Mouse (Mus musculus) neural tube, embryonic 15.5 days (tissue): ENCODE measurements around the gene Akt1. TPM values are rescaled to one million over a fixed set of nuclear protein-coding genes. Genes with fewer than 3 reads are reported as not detected.
A peak's percentile ranks its signal among the peaks of the same experiment; 100 is the strongest.

ENCODE experiments used
- ATAC-seq: fragments of 200-750 bp; cut with Nextera tagmentation; 2 replicates; pipeline ENCODE4 v1.8.0; 2017; ENCODE audit warnings: mild to moderate bottlenecking, moderate TSS enrichment, moderate library complexity; ENCODE audit not compliant: low FRiP score
- H3K27ac ChIP-seq: fragments of 300-500 bp; sonication (generic); replicated peaks from 2 replicates; pipeline ENCODE4 v1.5.1; 2015; ENCODE audit warnings: mild to moderate bottlenecking, inconsistent platforms
- H3K27me3 ChIP-seq: fragments of 300-500 bp; sonication (generic); replicated peaks from 2 replicates; pipeline ENCODE4 v1.6.1; 2015; ENCODE audit warnings: inconsistent platforms
- H3K36me3 ChIP-seq: fragments of 300-500 bp; sonication (generic); 2 replicates; pipeline ENCODE4 v1.6.1; 2015; ENCODE audit warnings: inconsistent platforms
- H3K4me1 ChIP-seq: fragments of 300-500 bp; sonication (generic); 2 replicates; pipeline ENCODE4 v1.6.1; 2015; ENCODE audit warnings: inconsistent platforms
- H3K4me2 ChIP-seq: fragments of 300-500 bp; sonication (generic); 2 replicates; pipeline ENCODE4 v1.6.1; 2015; ENCODE audit warnings: inconsistent platforms, mild to moderate bottlenecking, moderate library complexity
- H3K4me3 ChIP-seq: fragments of 300-500 bp; sonication (generic); replicated peaks from 2 replicates; pipeline ENCODE4 v1.5.1; 2015; ENCODE audit warnings: mild to moderate bottlenecking, inconsistent platforms
- H3K9ac ChIP-seq: fragments of 300-500 bp; sonication (generic); replicated peaks from 2 replicates; pipeline ENCODE4 v1.6.1; 2015; ENCODE audit warnings: mild to moderate bottlenecking, inconsistent platforms
- H3K9me3 ChIP-seq: fragments of 300-500 bp; sonication (generic); replicated peaks from 2 replicates; pipeline ENCODE4 v1.6.1; 2016; ENCODE audit warnings: inconsistent platforms
- WGBS: fragments of 180-500 bp; shearing (Covaris S2); methylation state at CpG from one replicate; pipeline ENCODE4 v1.1.7; 2015; ENCODE audit warnings: mixed read lengths; 5-methylcytosine and 5-hydroxymethylcytosine counted together
- microRNA-seq: library from miRNA; unstranded; fragments of <30 nt; microRNA quantifications from one replicate; pipeline ENCODE4, GENCODE M21; 2017
- polyA plus RNA-seq: library from polyadenylated mRNA; unstranded; fragments of >200 nt; fragmentation: Nextera tagmentation; extraction: Ambion mirVana; gene quantifications from 2 replicates; pipeline ENCODE4 v1.2.1, GENCODE M21; 2015

Akt1 gene
- polyA plus RNA-seq, 1 experiment from 2014 or later, result 120 TPM

DNA sequence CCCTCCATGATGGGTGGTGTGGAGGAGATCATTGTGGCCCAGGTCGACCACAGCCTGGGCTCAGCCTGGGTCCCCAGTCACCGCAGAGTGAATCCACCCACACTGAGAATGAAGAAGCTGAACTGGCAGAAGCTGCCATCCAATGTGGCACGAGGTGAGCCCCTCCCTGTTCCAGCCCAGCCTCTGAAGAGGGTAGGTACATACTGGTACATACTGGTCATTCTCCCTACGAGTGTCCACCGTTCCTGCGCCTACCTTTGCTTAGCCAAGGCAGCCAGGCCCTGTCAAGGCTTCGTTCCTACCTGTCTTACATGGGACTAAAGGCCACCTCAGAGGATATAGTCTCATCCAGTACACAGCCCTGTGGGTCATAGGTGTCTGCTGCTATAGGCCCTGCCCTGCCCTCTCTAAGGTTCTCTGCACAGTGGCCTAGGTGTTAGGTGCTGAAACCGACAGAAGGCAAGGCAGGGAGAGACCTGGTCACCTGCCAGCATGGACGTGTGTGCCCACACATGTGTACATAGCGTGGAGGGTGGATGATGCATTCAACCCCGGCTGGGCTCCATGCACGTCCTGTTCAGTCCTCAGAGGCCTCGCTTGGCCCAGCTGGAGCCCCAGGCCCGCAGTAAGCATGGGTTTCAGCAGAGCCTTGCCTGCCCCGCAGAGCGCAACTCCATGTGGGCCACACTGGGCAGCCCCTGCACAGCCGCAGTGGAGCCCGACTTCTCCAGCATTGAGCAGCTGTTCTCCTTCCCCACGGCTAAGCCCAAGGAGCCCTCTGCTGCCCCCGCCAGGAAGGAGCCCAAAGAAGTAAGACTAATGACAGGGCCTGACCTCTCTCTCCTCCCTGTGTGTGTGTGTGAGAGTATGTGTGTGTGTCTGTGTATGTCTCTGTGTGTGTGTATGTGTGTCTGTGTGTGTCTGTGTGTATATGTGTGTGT is 69.7 kb downstream of the Akt1 start:
- H3K9me3 ChIP-seq, result no peaks in the 10 kb centered on the region
- H3K9ac ChIP-seq, result no peak overlapping the region
- no peak overlapping the region for H3K4me3 ChIP-seq
- H3K27me3 ChIP-seq, result no peaks in the 10 kb centered on the region
- 62% methylated on average over 20 of the region's 20 CpGs for WGBS
- H3K27ac ChIP-seq, result no peak overlapping the region
- peak; percentile 49; the same call in 1 of the 2 replicates for ATAC-seq
- no peak overlapping the region for H3K4me2 ChIP-seq
- peaks cover 5% of the 10 kb centered on the region; the same call in 1 of the 2 replicates for H3K4me1 ChIP-seq
- H3K36me3 ChIP-seq, result no peaks in the 10 kb centered on the region

- H3K4me2 ChIP-seq, result no peak overlapping the region
- H3K4me1 ChIP-seq, result peaks cover 5% of the 10 kb centered on the region; the same call in 1 of the 2 replicates
- H3K27me3 ChIP-seq, result no peaks in the 10 kb centered on the region
- H3K36me3 ChIP-seq, result no peaks in the 10 kb centered on the region
- no peak for ATAC-seq
- H3K9ac ChIP-seq, result no peak overlapping the region
- H3K27ac ChIP-seq, result no peak overlapping the region
- H3K4me3 ChIP-seq, result no peak overlapping the region
- WGBS, result 87% methylated on average over 5 of the region's 5 CpGs
- no peaks in the 10 kb centered on the region for H3K9me3 ChIP-seq
Observed at GRCm38 (mm10) chr12:112604022-112604421, 70.7 kb downstream of the Akt1 start.

Small RNA genes lying within 50 kb of the gene (microRNA-seq; reads per million reads assigned to microRNA genes)
- gene Mir6939, result not detected

Other genes with a start within 250 kb of the Akt1 start
- 0.06 and 0.20 TPM in 2 replicates for gene A530016L24Rik, start 185.4 kb downstream of the Akt1 start, polyA plus RNA-seq
- 69.0 and 84.0 TPM in 2 replicates for gene Tmem179, start 158.1 kb downstream of the Akt1 start, polyA plus RNA-seq
- 1.7 and 2.5 TPM in 2 replicates for gene Inf2, start 86.1 kb downstream of the Akt1 start, polyA plus RNA-seq
- 7.6 and 8.6 TPM in 2 replicates for gene Adssl1, start 54.8 kb downstream of the Akt1 start, polyA plus RNA-seq
- gene Siva1, start 30.2 kb downstream of the Akt1 start, polyA plus RNA-seq, result 48.0 and 96.7 TPM in 2 replicates
- gene Zbtb42, start 3.9 kb upstream of the Akt1 start, polyA plus RNA-seq, result 1.8 and 2.4 TPM in 2 replicates
- 34.7 and 43.3 TPM in 2 replicates for gene Cep170b, start 45.6 kb upstream of the Akt1 start, polyA plus RNA-seq
- gene Pld4, start 85.8 kb upstream of the Akt1 start, polyA plus RNA-seq, result 8.4 and 42.0 TPM in 2 replicates
- gene Ahnak2, start 127.8 kb upstream of the Akt1 start, polyA plus RNA-seq, result 4.5 and 5.7 TPM in 2 replicates
- 19.6 and 21.1 TPM in 2 replicates for gene Clba1, start 134.1 kb upstream of the Akt1 start, polyA plus RNA-seq
- 30.3 and 48.6 TPM in 2 replicates for gene Cdca4, start 154.5 kb upstream of the Akt1 start, polyA plus RNA-seq
- gene Gpr132, start 193.3 kb upstream of the Akt1 start, polyA plus RNA-seq, result 0.08 and 2.8 TPM in 2 replicates